Mouse (Mus musculus) fibroblast of lung, adult 2 months (primary cell): ENCODE measurements around the gene Otulin.

Experiments used
- DNase-seq: peaks from one replicate; pipeline ENCODE4 v3.0.0-alpha.2; 2011; ENCODE audit warnings: low read depth

Otulin gene

DNA sequence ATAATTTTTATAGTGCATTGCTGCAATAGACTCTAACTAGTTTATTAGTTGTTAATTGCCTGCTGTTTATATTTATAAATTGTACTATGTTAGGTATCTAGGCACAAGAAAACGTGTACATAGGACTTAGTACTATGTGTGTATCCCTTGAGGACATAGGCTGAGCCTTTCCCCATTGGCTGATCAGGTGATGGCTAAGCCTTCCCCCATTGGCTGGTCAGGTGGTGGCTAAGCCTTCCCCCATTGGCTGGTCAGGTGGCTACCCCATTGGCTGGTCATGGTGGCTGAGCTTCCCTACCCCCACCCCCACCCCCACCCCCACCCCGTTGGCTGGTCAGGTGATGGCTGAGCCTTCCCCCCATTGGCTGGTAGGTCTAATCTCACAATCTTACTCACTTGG, 50.6 kb downstream of the Otulin start:
- no peak for DNase-seq

DNA sequence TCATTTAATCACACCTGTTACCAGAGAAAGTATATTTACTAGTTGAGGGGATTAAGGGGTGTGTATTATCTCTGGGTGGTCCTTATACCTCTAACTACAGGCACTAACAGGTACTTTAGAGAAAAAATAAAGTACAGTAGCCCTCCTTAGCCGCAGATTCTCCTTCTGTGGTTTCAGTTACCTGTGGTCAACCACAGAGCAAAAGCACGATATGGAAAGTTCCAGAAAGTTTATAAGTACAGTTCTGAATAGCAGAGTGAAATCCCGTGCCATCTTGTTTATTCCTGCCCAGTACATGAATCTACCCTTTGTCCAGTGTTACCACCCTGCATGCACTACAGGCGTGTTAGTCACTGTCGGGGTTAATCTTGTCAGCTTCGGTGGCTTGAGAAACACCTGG, 51.6 kb downstream of the Otulin start:
- no peak for DNase-seq

DNA sequence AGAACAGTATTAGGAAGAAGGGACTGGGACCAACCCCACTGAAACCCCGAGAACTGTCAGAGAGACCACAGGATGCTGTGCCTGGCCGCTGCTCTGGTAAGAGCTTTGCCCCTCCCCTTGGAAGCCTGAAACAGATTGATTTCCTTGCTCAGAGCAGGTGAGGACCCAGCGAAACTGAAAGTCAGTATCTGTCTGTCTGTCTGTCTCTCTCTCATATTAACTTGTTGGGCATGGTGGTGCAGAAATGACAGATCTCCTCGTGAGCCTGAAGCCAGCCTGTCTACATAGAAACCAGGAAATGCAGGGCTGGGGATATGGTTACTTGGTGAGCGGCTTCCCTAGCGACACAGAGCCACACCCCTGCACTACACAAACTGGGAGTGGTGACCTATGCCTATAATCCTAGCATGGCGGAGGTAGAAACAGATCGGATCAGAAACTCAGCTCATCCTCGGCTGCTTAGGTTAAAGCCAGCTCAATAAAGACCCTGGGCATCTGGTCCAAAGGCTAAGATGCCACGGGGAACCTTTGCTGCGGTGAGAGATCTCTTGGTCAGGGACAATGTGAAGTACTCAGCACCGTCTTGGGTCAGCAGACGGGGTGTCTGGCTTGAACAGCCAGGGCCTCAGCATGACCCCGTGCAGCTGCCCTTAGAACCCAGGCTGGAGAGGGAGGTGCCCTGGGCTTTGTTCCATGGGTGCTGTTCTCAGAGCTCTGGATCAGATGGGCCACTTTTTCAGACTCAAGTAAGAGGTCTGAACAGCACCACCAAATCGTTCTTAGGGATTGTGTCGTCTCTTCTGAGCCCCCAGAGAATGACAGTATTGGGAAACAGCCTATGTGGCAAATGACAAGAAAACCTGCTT, 52.3 kb downstream of the Otulin start:
- no peak for DNase-seq

DNA sequence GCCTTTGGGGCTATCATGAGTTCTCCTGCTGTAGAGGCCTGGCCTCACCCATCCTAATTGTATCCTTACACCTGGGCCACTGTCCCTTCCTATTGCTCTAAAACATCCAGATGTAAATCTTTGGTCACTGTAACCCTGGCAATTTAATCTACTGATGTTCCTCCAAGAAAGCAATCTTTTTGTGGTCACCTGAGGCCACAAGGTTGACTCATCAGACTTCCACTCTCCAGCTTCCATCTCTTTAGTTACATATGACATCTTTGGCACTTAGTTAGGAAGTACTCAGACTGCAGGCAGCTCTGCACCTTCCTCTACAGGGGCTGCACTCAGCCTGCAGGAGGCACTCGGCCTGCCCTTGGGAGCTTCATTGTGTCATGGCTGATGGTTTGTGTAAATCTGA, 53.6 kb downstream of the Otulin start:
- DNase-seq = no peak

DNA sequence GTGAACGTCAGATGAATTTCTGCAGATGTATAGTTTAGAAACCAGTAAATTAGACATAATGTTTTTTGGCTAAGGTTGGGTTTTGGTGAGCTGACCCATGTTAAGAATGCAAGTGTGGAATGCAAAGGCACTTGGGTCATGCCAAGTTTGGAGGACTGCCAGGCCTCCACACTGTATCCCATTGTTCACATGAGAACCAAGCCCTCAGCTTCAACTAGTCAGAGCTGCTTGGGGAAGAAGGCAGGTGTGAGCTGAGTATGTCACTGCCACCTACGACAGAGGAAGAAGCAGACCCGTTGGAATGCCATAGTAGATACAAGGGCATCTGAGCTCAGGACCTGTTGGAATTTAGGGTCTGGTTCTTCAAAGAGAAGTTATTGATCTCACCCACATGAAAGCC, 54.6 kb downstream of the Otulin start:
- DNase-seq = peak; percentile 48

DNA sequence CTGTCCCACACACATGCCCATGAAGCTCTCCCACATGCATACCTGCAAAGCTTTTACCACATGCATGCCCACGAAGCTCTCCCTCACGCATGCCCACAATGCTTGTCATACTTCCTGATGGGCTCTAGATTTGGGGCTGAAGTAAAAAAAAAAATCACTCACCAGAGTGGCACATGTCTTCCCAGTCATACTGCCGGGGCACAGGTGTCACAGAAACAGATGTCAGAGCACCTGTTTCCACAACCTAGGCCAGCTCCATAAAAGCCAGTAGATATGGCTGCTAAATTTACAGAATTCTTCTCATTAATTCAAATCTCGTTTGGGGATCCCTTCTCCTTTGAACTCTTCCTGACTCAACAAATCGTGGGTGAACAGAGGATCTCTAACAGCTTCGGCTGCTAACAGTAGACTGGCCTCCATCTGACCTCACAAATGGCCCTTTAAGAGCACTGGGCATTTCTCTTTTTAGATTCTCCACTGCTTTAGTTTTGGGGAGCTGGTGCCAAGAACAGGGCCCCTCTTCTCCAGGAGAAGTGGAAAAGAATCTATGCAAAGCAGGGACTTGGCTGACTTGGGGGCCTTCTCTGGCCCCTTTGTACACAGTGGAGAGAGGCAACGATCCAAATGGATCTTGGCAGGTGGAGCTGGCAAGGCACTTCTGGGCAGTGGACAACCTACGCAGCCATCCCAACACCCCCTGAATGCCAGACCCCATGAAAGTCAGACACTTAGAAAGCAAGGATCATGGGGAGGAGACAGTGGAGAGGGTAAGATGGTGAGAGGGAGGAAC, 55.3 kb downstream of the Otulin start:
- DNase-seq = no peak

DNA sequence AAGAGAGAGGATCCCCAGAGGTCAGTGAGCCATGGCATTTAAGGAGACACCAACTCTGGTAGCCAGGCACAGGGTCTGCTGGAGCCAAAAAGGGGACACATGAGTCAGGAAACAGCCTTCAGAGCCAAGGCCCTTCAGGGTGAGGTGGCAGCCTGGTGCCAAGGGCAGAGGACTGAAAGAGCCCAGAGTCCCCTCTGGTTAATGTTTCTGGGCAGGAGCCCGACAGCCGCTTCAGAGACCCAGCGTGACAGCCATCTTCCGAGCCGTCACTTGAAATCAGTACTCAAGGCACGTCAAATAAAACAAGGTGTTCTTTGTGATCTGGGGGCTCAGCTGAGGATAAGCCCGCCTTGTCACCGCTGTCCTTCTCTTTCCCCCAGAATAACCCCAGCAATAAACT, 59.3 kb downstream of the Otulin start:
- no peak for DNase-seq

DNA sequence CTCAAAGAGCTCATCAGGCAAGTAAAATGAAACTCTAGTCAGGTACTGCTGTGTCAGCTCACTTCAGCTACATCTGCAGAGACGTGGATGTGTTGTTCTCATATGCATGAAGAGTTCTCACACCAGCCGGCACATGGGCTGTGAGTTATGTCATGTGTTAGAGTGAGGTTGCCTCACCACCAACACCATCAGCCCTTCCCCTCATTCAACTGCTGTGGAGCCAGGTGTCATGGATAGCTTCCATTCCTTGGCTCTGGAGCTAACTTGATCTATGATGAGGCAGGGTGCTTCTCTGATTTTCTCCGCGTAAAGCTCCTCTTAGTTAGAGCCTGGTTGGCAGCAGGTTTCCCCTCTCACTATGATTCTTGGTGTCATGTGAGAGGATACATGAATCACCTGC, 60.1 kb downstream of the Otulin start:
- DNase-seq = no peak

DNA sequence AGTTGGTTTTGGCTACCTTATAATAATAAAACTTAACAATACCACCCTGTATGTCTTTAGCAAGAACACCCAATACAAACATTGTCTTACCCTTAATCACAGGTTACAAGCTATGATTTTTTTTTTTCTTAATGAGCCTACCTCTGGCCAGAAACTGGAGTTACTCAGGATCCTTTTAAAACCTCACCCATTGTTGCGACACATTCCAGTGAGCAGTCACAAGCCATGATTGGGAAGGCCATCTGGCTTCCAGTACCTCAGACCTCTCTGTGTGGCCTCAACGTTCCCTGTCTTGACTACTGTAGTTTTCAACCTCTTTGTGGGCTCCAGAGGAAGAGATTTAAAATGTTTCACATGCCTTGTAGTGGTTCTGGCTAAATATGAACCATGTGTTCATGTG, 60.6 kb downstream of the Otulin start:
- peak; percentile 58 for DNase-seq

DNA sequence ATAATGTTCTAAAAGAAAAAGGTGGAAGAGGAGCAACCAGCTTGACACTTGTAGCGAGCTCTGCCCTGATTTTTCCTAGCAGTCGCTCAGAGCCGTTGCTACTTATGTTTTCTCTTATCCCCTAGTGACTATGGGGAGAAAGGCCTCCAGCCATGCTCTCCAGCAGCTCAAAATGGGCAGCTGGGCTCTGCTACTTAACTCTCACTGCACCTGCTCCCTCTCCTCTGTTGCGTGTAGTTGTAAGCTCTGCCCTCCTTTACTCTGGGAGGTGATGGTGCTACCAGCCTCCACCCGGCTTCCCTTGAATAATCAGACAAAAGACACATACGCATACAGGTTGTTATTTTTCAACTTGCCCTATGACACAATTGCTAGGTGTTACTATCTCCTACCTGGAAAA, 62.1 kb downstream of the Otulin start:
- no peak for DNase-seq

DNA sequence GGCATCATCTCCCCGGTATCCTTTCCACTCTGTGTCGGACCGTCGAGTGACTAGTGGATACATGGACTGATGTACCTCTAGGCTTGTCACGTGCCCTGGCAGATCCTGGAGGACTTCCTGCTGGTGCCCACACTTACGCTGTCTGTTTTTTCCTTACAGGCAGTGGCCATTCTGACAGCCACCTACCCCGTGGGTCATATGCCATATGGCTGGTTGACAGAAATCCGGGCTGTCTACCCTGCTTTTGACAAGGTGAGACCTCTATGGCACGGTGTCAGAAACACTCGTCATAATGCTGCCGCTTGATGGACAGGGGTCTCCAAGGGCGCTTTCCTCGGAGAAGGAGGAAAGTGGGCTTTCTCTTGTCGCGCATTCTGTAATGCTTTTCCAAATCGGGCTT, 63.1 kb downstream of the Otulin start:
- DNase-seq = no peak

DNA sequence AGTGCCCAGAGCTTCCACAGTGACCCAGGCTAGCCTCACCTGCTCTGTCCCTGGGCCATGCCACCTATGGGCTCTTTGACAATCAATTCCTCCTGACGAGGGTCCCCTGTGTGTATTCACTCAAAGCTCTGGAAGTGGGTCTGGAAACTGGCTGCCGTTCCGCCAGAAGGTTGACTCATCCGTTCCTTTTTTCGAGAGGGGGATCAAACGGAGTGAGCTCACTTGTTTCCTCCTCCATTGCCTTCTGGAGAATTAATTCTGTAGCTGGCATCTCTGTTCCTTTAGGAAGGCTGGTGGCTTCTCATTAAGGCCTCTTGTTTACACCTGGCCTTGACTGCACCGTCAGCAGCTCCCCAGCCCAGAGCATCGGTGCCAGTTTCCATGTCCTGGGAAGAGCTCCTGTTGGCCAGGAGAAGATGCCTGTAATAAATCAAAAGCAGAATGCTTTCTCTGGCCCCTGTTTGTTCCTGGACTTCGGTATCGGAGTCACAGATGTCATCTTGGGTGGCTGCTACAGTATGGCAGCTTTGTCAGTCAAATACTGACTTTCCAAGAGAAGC, 64.8 kb downstream of the Otulin start:
- DNase-seq = no peak

DNA sequence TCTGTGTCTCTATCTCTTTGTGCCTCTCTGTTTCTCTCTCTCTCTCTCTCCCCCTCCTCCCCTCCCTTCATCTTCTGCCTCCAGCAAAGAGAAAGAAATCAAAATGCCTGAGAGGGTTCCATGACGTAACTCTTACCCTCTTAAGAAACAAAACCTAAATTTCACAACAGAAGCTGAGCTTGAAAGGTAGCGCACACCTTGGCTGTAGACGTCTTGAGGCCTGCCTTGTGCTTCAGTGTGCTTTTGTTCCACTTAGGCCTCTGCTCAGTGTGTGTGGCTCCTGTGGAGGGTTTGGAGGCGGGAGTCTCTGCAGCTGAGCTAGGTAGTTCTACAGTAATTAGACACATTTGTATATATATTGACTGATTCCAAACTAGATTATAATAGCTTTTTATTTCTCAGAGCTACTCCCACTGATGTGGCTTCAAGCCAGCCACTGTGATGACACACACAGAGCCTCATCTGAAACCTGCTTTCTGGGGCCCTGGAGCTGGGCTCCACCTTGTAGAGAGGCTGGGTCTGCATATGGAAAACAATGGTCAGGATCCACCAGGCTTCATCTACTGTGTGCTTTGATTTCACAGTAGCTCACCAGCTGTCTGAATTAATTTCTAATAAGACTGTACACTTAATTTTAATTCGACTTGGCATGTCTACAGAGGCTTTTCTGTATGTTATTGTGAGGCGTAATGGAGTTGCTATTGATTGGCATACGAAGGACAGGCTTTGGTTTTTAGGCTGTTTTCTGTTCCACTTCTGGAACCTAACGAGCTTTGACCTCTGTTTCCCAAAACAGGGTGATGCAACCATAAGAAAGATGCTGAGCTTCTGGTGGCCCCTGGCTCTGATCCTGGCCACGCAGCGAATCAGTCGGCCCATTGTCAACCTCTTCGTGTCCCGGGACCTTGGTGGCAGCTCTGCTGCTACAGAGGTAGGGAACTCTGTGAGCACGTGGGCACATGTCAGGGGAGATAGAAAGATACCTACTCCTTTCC, 66.1 kb downstream of the Otulin start:
- DNase-seq = no peak

DNA sequence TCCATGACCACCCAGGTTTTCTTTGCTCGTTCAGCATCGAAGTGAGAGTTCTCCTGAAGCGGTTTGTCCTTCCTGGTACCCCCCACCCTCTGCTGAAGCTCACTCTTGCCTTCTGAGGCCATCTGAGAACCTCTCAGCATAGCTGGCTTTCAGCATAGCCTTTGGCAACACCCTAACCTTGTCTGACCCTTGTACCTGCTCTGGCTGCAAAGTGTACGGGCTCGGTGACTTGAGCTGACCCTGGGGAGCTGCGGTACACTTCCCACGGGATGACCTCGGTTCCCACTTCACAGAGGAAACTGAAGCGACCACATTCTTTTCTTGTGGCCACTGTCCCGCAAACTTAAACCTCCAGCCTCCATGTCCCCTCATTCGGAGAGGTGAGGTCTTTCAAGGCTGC, 70.2 kb downstream of the Otulin start:
- no peak for DNase-seq

DNA sequence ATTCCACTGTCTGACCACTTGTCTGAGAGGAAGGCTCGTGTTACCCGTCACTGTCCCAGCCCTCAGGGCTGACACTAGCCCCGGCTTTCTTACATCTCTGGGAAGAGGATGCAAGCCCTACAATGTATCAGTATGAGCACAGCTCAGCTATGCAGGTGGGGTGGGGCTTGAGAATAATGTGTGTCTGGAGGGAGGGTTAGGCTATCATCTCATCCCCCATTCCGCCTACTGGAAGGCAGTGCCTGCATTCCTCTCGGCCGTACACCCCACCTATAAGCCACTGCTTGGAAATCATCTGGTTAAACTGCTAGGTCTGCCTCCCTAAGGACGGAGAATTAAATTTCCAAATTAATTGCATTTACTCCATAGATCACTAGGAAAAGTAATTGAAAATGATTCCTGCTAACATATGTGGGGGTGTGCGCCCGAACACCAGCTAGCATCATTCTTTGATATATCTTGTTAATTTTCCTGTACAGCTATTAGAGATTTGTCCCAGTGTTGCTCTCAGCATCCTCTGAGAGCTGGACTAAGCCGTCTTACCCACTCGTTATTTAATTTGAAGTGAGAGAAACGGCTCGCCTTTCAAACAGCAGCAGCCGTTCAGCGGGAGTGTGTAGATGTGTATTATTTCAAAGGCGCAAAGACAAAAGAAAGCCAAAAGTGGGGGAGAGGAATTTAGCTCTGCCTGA, 71.9 kb downstream of the Otulin start:
- no peak for DNase-seq

DNA sequence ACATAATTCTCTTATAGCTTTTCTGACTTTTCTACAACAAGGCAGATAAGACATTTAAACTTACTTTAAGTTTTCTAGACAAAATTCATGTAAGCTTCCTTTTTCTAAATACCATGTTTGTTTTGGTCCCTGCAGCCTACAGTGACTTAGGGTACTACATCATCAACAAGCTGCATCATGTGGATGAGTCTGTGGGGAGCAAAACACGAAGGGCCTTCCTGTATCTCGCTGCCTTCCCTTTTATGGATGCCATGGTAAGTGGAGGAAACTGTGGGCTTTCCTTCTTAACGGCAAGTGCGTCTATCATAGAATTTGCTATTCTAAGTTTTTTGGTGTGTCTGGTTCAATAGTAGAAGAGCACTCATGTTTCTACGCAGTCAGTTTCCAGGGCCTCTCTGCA, 76.9 kb downstream of the Otulin start:
- no peak for DNase-seq

DNA sequence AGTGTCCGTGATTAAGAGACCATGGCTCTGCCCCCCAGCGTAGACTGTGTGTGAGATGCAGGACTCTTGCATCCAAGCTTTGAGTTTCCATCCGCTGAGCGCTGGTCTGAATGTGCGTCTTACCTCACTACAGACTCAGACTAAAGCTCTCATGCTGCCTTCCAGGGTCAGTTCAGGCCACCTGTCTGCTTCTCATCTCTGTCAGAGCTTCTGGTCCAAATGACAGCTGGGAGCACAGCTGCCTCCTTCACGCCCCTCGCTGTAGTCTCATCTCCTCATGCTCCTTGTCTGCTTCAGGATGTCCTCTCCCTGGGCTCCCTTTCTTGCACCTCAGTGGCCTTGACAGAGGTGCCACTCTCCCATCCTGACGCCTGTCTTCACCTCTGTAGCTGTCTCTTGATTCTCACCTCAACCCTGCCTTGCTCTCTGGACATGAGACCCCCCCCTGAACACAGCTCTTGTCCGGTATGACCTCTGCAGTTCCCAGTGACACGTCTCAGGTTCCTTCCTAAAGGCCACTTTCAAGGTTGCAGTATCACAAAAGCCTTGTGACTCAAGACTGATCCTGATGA, 78.3 kb downstream of the Otulin start:
- DNase-seq = no peak

DNA sequence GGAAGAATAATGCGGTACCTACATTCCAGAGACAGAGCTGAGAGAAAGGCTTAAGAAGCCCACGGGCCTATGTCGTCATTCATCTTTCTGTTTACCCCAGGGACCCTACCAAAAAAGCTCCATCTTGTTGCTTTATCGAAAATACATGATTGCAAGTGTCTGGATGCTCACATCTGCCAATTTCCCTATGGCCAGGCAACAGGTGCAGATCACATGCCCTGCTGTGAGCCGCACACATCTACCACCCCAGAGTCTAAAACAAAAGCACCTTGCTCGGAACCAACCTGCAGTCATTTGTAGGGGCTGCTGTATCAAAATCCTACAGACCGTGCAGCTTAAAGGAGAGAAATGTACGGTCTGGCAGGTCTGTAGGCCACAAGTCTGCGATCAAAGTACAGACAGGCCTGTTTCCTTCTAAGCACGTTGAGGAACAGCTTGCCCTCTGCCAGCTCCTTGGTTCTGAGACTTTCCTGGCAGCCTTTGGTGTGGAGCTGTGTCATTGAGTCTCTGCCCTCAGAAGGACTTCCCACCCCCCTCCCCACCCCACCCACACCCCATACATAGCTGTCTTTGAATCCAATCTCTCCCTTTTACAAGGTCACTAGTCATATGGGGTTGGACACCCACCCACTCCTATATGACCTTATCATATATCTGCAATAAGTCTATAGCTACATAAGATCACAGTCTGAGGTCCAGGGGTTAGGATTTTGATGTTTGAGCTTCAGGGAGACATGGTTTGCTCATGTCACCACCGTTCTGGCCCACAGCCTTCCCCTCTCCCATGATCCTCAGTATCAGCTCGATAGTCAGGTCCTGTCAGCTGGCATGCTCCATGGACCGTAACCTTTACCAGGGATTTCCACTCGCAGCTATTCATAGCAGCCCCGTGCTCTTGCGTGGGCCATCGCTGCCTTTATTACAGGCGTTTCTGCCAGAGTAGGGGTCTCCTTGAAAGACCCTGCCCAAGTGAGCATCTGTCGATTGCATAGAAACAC, 79.1 kb downstream of the Otulin start:
- DNase-seq = no peak

DNA sequence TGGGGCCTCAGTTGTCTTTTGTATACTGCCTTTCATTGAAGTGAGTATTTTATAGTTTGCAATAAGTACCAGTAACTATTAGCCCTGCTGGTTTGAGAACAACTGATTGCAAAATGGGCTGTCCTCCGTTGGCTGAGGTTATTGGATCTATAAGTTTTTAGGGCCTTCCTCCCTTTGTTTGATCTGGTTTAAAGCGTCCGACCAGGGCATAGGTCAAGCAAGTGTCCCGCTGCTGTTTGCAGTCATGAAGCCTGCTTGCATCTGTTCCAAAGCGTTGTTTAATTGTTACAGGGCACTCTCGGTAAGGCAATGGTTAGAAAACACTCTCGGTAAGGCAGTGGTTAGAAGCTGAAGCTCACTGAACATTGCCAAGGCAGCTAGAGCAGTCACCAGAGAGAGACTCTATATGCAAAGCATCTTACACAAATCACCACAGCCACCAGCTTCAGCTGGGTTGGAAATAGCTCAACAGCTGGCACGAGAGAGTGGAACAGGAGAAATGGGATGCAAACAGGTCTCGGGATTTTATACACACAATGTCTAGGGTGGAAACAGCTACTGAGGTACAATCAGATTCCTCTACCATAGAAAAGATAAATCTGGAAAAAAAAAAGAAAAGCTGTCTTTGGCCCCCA, 80.0 kb downstream of the Otulin start:
- no peak for DNase-seq
